Mouse (Mus musculus) stomach, postnatal 0 days (tissue): ENCODE measurements around the gene Cadm4. TPM values are rescaled to one million over a fixed set of nuclear protein-coding genes. Genes with fewer than 3 reads are reported as not detected.
A peak's percentile ranks its signal among the peaks of the same experiment; 100 is the strongest.

ENCODE experiments used
- ATAC-seq: fragments of 200-750 bp; cut with Nextera tagmentation; 2 replicates; pipeline ENCODE4 v1.8.0; 2017; ENCODE audit not compliant: low FRiP score, low TSS enrichment
- DNase-seq: peaks from one replicate; pipeline ENCODE4 v3.0.0-alpha.2; 2016; ENCODE audit warnings: low spot score
- H3K27ac ChIP-seq: fragments of 300-500 bp; sonication (generic); replicated peaks from 2 replicates; pipeline ENCODE4 v1.5.1; 2014; ENCODE audit warnings: mild to moderate bottlenecking, control low read depth
- H3K27me3 ChIP-seq: fragments of 300-500 bp; sonication (generic); 2 replicates; pipeline ENCODE4 v1.6.1; 2014; ENCODE audit warnings: low read length; ENCODE audit not compliant: control insufficient read depth, insufficient read depth
- H3K36me3 ChIP-seq: fragments of 300-500 bp; sonication (generic); 2 replicates; pipeline ENCODE4 v1.6.1; 2014; ENCODE audit warnings: low read length, mixed read lengths; ENCODE audit not compliant: control insufficient read depth, insufficient read depth
- H3K4me1 ChIP-seq: fragments of 300-500 bp; sonication (generic); replicated peaks from 2 replicates; pipeline ENCODE4 v1.6.1; 2014; ENCODE audit warnings: antibody characterized with exemption; ENCODE audit not compliant: control insufficient read depth, insufficient read depth
- H3K4me2 ChIP-seq: fragments of 300-500 bp; sonication (generic); replicated peaks from 2 replicates; pipeline ENCODE4 v1.6.1; 2014; ENCODE audit warnings: low read depth, mild to moderate bottlenecking, control low read depth, moderate library complexity
- H3K4me3 ChIP-seq: fragments of 300-500 bp; sonication (generic); 2 replicates; pipeline ENCODE4 v1.5.1; 2014; ENCODE audit warnings: low read depth, low read length, control low read depth
- H3K9ac ChIP-seq: fragments of 300-500 bp; sonication (generic); 2 replicates; pipeline ENCODE4 v1.6.1; 2014; ENCODE audit warnings: mild to moderate bottlenecking, low read length, control low read depth, mixed read lengths
- H3K9me3 ChIP-seq: fragments of 300-500 bp; sonication (generic); 2 replicates; pipeline ENCODE4 v1.6.1; 2016; ENCODE audit warnings: low read length; ENCODE audit not compliant: control insufficient read depth
- CTCF ChIP-seq: IDR thresholded peaks from 2 replicates; pipeline ENCODE4 v1.5.1; 2016; ENCODE audit warnings: antibody characterized with exemption, low read depth, mild to moderate bottlenecking, moderate library complexity
- EP300 ChIP-seq: optimal IDR thresholded peaks from 2 replicates; pipeline ENCODE3; 2016; ENCODE audit warnings: antibody characterized with exemption
- WGBS: fragments of 180-500 bp; shearing (Covaris S2); extraction: QIAGEN DNeasy Blood & Tissue Kit; methylation state at CpG from one replicate; pipeline ENCODE4 v1.1.7; 2014; 5-methylcytosine and 5-hydroxymethylcytosine counted together
- polyA plus RNA-seq: library from polyadenylated mRNA; unstranded; fragments of >200 nt; fragmentation: Nextera tagmentation; extraction: Ambion mirVana; gene quantifications from 2 replicates; pipeline ENCODE4 v1.2.1, GENCODE M21; 2015

The Cadm4 gene
- polyA plus RNA-seq, 1 experiment from 2014 or later: 3.4 TPM

- 33% methylated on average over 5 of the region's 5 CpGs for WGBS
- Histone ChIP-seq H3K4me3 (no peak overlapping the region), H3K9me3 (no peaks in the 10 kb centered on the region), H3K27ac (0 out of 2 replicates have a peak overlapping the region, but pooled peaks have one; percentile 6), H3K4me2 (no peak overlapping the region), H3K4me1 (no peaks in the 10 kb centered on the region), H3K27me3 (no peaks in the 10 kb centered on the region), H3K36me3 (peaks cover 11% of the 10 kb centered on the region), H3K9ac (no peak overlapping the region)
- no peak for TF ChIP-seq EP300
- peak; percentile 33 for TF ChIP-seq CTCF
- ATAC-seq (no peak), DNase-seq (peak; percentile 30)
Measured at GRCm38 (mm10) chr7:24538154-24538553, 56.3 kb downstream of the Cadm4 start.

GRCm38 (mm10) chr7:24538701-24539100 is 56.9 kb downstream of the Cadm4 start:
- no peak for DNase-seq
- Histone ChIP-seq H3K27ac (peak overlapping the region; percentile 85; the same call in 1 of the 2 replicates), H3K9ac (no peak overlapping the region), H3K36me3 (peaks cover 6% of the 10 kb centered on the region), H3K4me3 (no peak overlapping the region), H3K27me3 (no peaks in the 10 kb centered on the region), H3K9me3 (no peaks in the 10 kb centered on the region), H3K4me2 (no peak overlapping the region), H3K4me1 (no peaks in the 10 kb centered on the region)
- 80% methylated on average over 5 of the region's 5 CpGs for WGBS
- no peak for ATAC-seq
- TF ChIP-seq CTCF (no peak), EP300 (no peak)

GRCm38 (mm10) chr7:24539686-24540085 is 57.9 kb downstream of the Cadm4 start:
- peak; percentile 95 for ATAC-seq

GRCm38 (mm10) chr7:24544506-24544905 is 62.7 kb downstream of the Cadm4 start:
- H3K27ac ChIP-seq: no peak overlapping the region; the same call in 1 of the 2 replicates
- no peak for ATAC-seq
- peaks cover 3% of the 10 kb centered on the region; the same call in 1 of the 2 replicates for H3K4me1 ChIP-seq
- no peak for DNase-seq
- no peak overlapping the region for H3K9ac ChIP-seq
- no peak overlapping the region for H3K4me2 ChIP-seq
- H3K36me3 ChIP-seq: no peaks in the 10 kb centered on the region
- H3K4me3 ChIP-seq: no peak overlapping the region
- TF ChIP-seq CTCF (peak; percentile 47), EP300 (no peak)
- no peaks in the 10 kb centered on the region for H3K27me3 ChIP-seq
- H3K9me3 ChIP-seq: no peaks in the 10 kb centered on the region
- 82% methylated on average over 2 of the region's 2 CpGs for WGBS

More at GRCm38 (mm10) chr7:24539686-24540085, 57.9 kb downstream of the Cadm4 start:
- Histone ChIP-seq H3K9ac (no peak overlapping the region), H3K4me1 (no peaks in the 10 kb centered on the region), H3K4me3 (no peak overlapping the region), H3K9me3 (no peaks in the 10 kb centered on the region), H3K36me3 (no peaks in the 10 kb centered on the region), H3K4me2 (no peak overlapping the region), H3K27me3 (no peaks in the 10 kb centered on the region), H3K27ac (peak overlapping the region; percentile 85)
- peak; percentile 56 for TF ChIP-seq EP300
- TF ChIP-seq CTCF: no peak
- DNase-seq: peak; percentile 68
- 57% methylated on average over 4 of the region's 4 CpGs for WGBS

- H3K4me3 ChIP-seq: peak within 1 kb of the TSS; percentile 60
- 28% methylated on average over 13 of the region's 13 CpGs for WGBS
- no peaks in the 10 kb centered on the region for H3K27me3 ChIP-seq
- ATAC-seq (0 out of 2 replicates have a peak, but pooled peaks have one; percentile 11), DNase-seq (peak; percentile 35)
- H3K9me3 ChIP-seq: no peaks in the 10 kb centered on the region
- no peak for TF ChIP-seq CTCF
- TF ChIP-seq EP300: no peak
- H3K36me3 ChIP-seq: no peaks in the 10 kb centered on the region
- peak within 1 kb of the TSS; percentile 63 for H3K4me2 ChIP-seq
- peak within 1 kb of the TSS; percentile 90 for H3K27ac ChIP-seq
- peaks cover 3% of the 10 kb centered on the region; the same call in 1 of the 2 replicates for H3K4me1 ChIP-seq
- peak within 1 kb of the TSS; percentile 75 for H3K9ac ChIP-seq
Measured at GRCm38 (mm10) chr7:24546068-24546614, 64.3 kb downstream of the Cadm4 start, which contains the start of the genes Pinlyp and Xrcc1. Gene Pinlyp (minus strand): TSS chr7:24546118. Gene Xrcc1 (plus strand): TSS chr7:24546289.

GRCm38 (mm10) chr7:24546634-24547389 is 65.0 kb downstream of the Cadm4 start:
- H3K4me3 ChIP-seq: peak overlapping the region; percentile 60
- TF ChIP-seq CTCF: no peak
- no peak for TF ChIP-seq EP300
- no peaks in the 10 kb centered on the region for H3K27me3 ChIP-seq
- ATAC-seq: peak; percentile 99
- peak overlapping the region; percentile 90 for H3K27ac ChIP-seq
- no peaks in the 10 kb centered on the region for H3K36me3 ChIP-seq
- WGBS: 1% methylated on average over 54 of the region's 57 CpGs
- no peaks in the 10 kb centered on the region for H3K9me3 ChIP-seq
- peak; percentile 100 for DNase-seq
- H3K4me2 ChIP-seq: peak overlapping the region; percentile 63
- H3K4me1 ChIP-seq: peaks cover 3% of the 10 kb centered on the region; the same call in 1 of the 2 replicates
- H3K9ac ChIP-seq: peak overlapping the region; percentile 75
